Mouse (Mus musculus): Measurements from ENCODE around the gene Bhlhe41. TPM values are rescaled to one million over a fixed set of nuclear protein-coding genes. Genes with fewer than 3 reads are reported as not detected.

The Bhlhe41 gene
- polyA plus RNA-seq, 1 experiment from 2014 or later: 2.7 TPM

DNA sequence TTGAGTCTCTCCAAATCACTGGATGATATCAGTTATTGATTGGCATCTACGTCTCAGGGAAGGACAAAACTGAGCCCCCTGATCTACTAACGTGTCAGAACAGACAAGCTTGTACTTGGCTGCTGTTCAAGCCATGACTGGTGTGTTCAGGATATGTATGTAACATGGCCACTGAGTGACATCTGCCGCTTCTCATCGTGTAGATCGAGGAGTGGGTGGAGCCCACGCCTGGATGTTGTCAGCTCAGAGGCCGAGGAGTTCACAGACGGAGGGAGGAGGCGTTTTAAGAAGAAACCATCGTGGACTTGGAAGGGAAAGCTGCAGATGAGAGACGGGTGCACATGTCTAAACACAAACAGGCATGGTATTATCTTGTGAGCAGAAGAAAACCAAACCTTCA is 26.6 kb upstream of the Bhlhe41 start:
- H3K4me2 ChIP-seq (replicated peaks): no peak overlapping the region
- 83% methylated on average over 11 of the region's 11 CpGs for WGBS
- no peak overlapping the region for H3K9ac ChIP-seq
- H3K4me1 ChIP-seq: peaks cover 9% of the 10 kb centered on the region
- H3K4me3 ChIP-seq: no peak overlapping the region
- H3K27ac ChIP-seq: no peak overlapping the region
- H3K9me3 ChIP-seq: no peaks in the 10 kb centered on the region
- H3K27me3 ChIP-seq: no peaks in the 10 kb centered on the region
- no peaks in the 10 kb centered on the region for H3K36me3 ChIP-seq
- no peak for ATAC-seq (ENCODE audit: low FRiP score, low read depth)

DNA sequence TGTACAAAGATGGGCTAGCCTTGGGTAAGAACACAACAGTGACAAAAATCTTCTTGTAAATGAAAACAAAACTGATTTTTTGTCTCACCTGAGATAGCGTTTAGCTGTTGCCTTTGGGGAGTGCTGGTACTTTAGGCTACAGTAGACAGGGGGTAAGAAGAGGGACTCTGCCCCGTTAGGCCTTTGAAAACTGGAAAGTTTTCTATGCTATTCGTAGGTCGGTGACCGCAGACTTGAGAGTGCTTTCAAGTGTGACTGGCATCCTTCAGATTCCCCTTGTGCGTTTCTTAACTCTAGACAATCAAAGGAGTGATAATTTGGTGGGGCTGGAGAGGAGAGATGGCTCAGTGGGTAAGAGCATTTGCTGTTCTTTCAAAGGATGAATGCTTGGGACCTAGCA is 22.4 kb upstream of the Bhlhe41 start:
- Histone ChIP-seq H3K36me3 (no peaks in the 10 kb centered on the region), H3K27me3 (no peaks in the 10 kb centered on the region), H3K27ac (no peak overlapping the region), H3K4me2 (replicated peaks) (no peak overlapping the region), H3K9me3 (no peaks in the 10 kb centered on the region), H3K4me1 (no peaks in the 10 kb centered on the region), H3K4me3 (no peak overlapping the region), H3K9ac (no peak overlapping the region)
- ATAC-seq (ENCODE audit: low FRiP score, low read depth): no peak
- WGBS: 84% methylated on average over 6 of the region's 6 CpGs

DNA sequence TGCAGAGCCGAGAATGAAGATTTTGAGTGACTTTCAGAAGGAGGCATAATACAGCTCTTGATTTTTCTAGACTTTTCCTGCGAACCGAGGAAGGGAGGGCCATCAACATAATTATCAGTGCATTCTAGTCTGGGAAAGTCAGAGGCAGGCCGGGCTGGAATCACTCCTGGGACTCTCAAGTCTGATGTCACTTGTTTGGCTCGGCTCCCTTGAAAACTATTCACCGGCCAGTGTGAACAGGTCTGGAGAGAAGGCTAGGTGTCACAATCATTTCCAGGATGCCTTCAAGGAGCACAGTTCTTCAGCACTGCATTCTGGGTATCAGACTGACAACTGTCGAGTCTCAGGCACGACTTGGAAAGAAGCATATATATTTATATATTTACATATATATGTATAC is 20.9 kb upstream of the Bhlhe41 start:
- Histone ChIP-seq H3K9me3 (no peaks in the 10 kb centered on the region), H3K4me1 (no peaks in the 10 kb centered on the region), H3K27ac (no peak overlapping the region), H3K36me3 (no peaks in the 10 kb centered on the region), H3K9ac (no peak overlapping the region), H3K4me2 (replicated peaks) (no peak overlapping the region), H3K4me3 (no peak overlapping the region), H3K27me3 (no peaks in the 10 kb centered on the region)
- no peak for ATAC-seq (ENCODE audit: low FRiP score, low read depth)
- WGBS: 70% methylated on average over 8 of the region's 8 CpGs

GRCm38 (mm10) chr6:145885069-145885468 is 19.7 kb upstream of the Bhlhe41 start:
- no peak overlapping the region for H3K9ac ChIP-seq
- no peak for ATAC-seq (ENCODE audit: low FRiP score, low read depth)

GRCm38 (mm10) chr6:145883668-145884067 is 18.3 kb upstream of the Bhlhe41 start:
- 80% methylated on average over 4 of the region's 4 CpGs for WGBS
- Histone ChIP-seq H3K27ac (no peak overlapping the region), H3K4me2 (replicated peaks) (no peak overlapping the region), H3K4me1 (no peaks in the 10 kb centered on the region), H3K36me3 (no peaks in the 10 kb centered on the region), H3K9me3 (peaks cover 6% of the 10 kb centered on the region; the same call in 1 of the 2 replicates), H3K4me3 (no peak overlapping the region), H3K9ac (no peak overlapping the region), H3K27me3 (no peaks in the 10 kb centered on the region)
- no peak for ATAC-seq (ENCODE audit: low FRiP score, low read depth)

More at GRCm38 (mm10) chr6:145885069-145885468, 19.7 kb upstream of the Bhlhe41 start:
- H3K27me3 ChIP-seq: no peaks in the 10 kb centered on the region
- H3K4me2 ChIP-seq (replicated peaks): no peak overlapping the region
- H3K9me3 ChIP-seq: no peaks in the 10 kb centered on the region
- H3K4me1 ChIP-seq: no peaks in the 10 kb centered on the region
- WGBS: 85% methylated on average over 4 of the region's 4 CpGs
- H3K36me3 ChIP-seq: no peaks in the 10 kb centered on the region
- H3K27ac ChIP-seq: no peak overlapping the region
- no peak overlapping the region for H3K4me3 ChIP-seq

DNA sequence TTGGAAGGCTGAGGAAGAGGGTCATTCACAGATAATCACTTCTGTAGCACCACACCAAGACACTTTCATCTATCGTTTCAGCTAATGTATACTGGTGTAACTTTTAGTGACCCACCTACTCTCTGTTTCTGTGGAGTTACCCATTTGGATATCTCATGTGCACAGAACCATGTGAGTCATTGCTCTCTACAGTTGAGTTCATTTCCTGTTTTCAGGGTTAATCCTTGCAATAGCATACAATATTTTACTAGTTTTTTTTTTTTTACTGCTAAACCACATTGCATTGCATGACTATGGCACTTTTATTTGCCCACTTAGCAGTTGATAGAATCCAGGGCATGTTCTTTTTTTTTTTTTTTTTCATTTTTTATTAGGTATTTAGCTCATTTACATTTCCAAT is 17.7 kb upstream of the Bhlhe41 start:
- no peak for ATAC-seq (ENCODE audit: low FRiP score, low read depth)
- no peaks in the 10 kb centered on the region for H3K27me3 ChIP-seq

GRCm38 (mm10) chr6:145880609-145881008 is 15.3 kb upstream of the Bhlhe41 start:
- no peak overlapping the region for H3K9ac ChIP-seq
- H3K4me1 ChIP-seq: no peaks in the 10 kb centered on the region
- no peak overlapping the region for H3K27ac ChIP-seq
- H3K36me3 ChIP-seq: no peaks in the 10 kb centered on the region
- H3K4me2 ChIP-seq (replicated peaks): no peak overlapping the region
- 84% methylated on average over 5 of the region's 5 CpGs for WGBS
- H3K4me3 ChIP-seq: no peak overlapping the region
- no peaks in the 10 kb centered on the region for H3K27me3 ChIP-seq
- ATAC-seq (ENCODE audit: low FRiP score, low read depth): no peak
- peaks cover 6% of the 10 kb centered on the region; the same call in 1 of the 2 replicates for H3K9me3 ChIP-seq

More for the DNA sequence above, 17.7 kb upstream of the Bhlhe41 start:
- H3K36me3 ChIP-seq: no peaks in the 10 kb centered on the region
- H3K9me3 ChIP-seq: peaks cover 6% of the 10 kb centered on the region; the same call in 1 of the 2 replicates
- H3K27ac ChIP-seq: no peak overlapping the region
- no peaks in the 10 kb centered on the region for H3K4me1 ChIP-seq
- no peak overlapping the region for H3K4me3 ChIP-seq
- H3K4me2 ChIP-seq (replicated peaks): no peak overlapping the region
- H3K9ac ChIP-seq: no peak overlapping the region
- 65% methylated on average over 1 of the region's 1 CpGs for WGBS

DNA sequence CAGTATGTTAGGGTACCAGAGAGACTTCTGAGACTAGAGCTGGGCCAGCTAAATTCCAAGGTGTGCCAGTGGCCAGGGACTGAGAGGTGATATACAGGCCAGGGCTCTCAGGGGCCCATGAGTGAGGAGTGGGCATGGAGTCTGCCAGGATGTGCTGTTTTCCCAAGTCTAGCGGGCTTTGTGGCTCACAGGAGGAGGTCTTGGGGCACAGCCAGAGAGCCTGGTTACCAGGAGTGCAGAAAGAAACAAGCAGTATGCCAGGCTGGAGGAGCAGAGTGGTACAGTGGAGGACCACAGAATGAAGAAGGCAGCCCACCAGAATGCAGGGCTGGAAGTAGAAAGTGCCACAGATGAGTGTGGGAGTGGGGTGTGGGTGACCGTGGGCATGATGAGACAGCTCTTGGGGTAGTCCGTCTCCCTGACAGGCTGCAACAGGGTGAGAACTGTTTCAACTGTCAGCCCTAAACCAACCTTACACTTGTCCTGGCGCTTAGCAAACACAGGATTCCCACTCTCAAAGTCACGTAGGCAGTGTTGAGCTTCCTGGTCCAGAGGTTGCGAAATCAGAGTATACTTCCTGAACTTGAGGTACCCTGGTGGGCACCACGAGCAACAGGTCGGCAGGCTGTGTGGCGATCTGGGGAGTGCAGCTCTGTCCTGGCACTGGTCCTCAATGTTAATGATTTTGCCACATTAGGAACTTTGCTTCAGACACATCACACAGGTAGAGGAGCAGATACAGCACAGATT is 11.8 kb upstream of the Bhlhe41 start:
- no peak overlapping the region for H3K9ac ChIP-seq
- WGBS: 82% methylated on average over 9 of the region's 9 CpGs
- no peak overlapping the region for H3K4me3 ChIP-seq
- ATAC-seq (ENCODE audit: low FRiP score, low read depth): no peak
- H3K27ac ChIP-seq: no peak overlapping the region
- H3K36me3 ChIP-seq: no peaks in the 10 kb centered on the region
- peaks cover 6% of the 10 kb centered on the region; the same call in 1 of the 2 replicates for H3K9me3 ChIP-seq
- H3K4me1 ChIP-seq: no peaks in the 10 kb centered on the region
- no peaks in the 10 kb centered on the region for H3K27me3 ChIP-seq
- no peak overlapping the region for H3K4me2 ChIP-seq (replicated peaks)

DNA sequence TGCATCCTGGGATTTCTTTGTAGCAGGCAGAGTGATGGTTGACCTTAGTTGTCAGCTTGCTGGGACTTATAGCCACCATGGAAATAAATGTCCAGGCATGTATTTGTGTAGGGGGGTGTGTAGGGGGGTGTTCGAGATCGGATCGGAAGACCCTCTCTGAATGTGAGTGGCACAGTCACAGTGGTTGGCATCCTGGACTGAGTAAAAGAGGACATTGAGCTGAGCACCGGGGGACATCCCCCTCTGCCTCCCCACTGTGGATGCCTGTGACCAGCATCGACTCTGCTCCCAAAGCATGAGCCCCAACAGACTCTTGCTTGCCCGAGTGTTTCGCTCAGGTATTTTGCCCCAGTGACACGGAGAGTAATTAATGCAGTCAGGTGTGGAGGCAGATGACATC is 8.0 kb upstream of the Bhlhe41 start:
- 83% methylated on average over 8 of the region's 8 CpGs for WGBS
- no peak overlapping the region for H3K9ac ChIP-seq
- H3K27ac ChIP-seq: no peak overlapping the region
- H3K9me3 ChIP-seq: no peaks in the 10 kb centered on the region
- no peak overlapping the region for H3K4me2 ChIP-seq (replicated peaks)
- no peaks in the 10 kb centered on the region for H3K4me1 ChIP-seq
- ATAC-seq (ENCODE audit: low FRiP score, low read depth): no peak
- H3K4me3 ChIP-seq: no peak overlapping the region
- no peaks in the 10 kb centered on the region for H3K36me3 ChIP-seq
- H3K27me3 ChIP-seq: peaks cover 4% of the 10 kb centered on the region; the same call in 1 of the 2 replicates

DNA sequence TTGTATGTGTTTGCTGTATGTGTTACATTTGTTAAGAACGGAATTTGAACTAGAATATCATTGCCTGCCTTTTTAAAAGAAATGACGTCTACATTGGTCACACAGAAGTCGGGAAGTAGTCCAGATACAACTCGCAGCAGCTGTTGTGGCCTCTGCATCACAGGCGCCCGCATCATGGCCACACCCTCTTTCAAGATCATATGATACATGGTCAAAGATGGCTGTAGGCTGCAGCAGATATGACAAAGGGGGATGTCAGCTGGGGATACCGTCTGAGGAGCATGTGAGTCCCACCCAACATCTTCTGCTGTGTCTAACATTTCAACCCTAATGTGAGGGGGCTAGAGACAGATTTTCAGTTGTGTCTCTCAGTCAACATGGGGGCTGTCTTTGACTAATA is 6.7 kb upstream of the Bhlhe41 start:
- H3K4me2 ChIP-seq (replicated peaks): no peak overlapping the region
- H3K36me3 ChIP-seq: no peaks in the 10 kb centered on the region
- no peak for ATAC-seq (ENCODE audit: low FRiP score, low read depth)
- peaks cover 3% of the 10 kb centered on the region; the same call in 1 of the 2 replicates for H3K4me1 ChIP-seq
- peaks cover 9% of the 10 kb centered on the region; the same call in 1 of the 2 replicates for H3K27me3 ChIP-seq
- 91% methylated on average over 7 of the region's 7 CpGs for WGBS
- no peak overlapping the region for H3K9ac ChIP-seq
- H3K9me3 ChIP-seq: no peaks in the 10 kb centered on the region
- no peak overlapping the region for H3K4me3 ChIP-seq
- H3K27ac ChIP-seq: no peak overlapping the region

- WGBS: 69% methylated on average over 4 of the region's 4 CpGs
- Histone ChIP-seq H3K4me3 (no peak overlapping the region), H3K9me3 (no peaks in the 10 kb centered on the region), H3K4me1 (peaks cover 7% of the 10 kb centered on the region; the same call in 1 of the 2 replicates), H3K4me2 (replicated peaks) (no peak overlapping the region), H3K36me3 (no peaks in the 10 kb centered on the region), H3K9ac (no peak overlapping the region), H3K27ac (peak overlapping the region; percentile 58; the same call in 1 of the 2 replicates), H3K27me3 (peaks cover 9% of the 10 kb centered on the region; the same call in 1 of the 2 replicates)
- ATAC-seq (ENCODE audit: low FRiP score, low read depth): no peak
These were observed 5.6 kb upstream of the Bhlhe41 start for GRCm38 (mm10) chr6:145870991-145871390.

DNA sequence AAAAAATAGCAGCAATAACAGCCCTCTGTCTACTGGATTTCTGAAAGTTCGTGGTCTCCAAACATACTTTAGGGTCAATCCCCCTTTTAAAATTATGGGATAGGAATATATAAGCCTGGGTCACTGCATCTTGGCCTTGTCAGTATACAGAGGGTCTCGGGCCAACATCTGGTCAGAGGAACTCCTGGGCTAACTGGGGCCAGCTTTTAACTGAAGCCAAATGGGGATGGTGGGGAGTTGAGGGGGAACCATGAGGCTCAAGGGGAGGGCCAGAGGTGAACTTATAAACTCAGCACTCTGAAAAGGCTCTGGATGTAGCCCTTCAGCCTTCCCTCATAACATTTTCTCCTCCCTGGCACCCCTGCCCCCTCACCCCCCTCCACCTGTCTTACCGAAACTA is 1.8 kb upstream of the Bhlhe41 start:
- 43% methylated on average over 3 of the region's 3 CpGs for WGBS
- Histone ChIP-seq H3K9ac (no peak overlapping the region), H3K27ac (no peak overlapping the region), H3K4me1 (peaks cover 34% of the 10 kb centered on the region), H3K9me3 (no peaks in the 10 kb centered on the region), H3K36me3 (no peaks in the 10 kb centered on the region), H3K4me3 (peak overlapping the region; percentile 69; the same call in 1 of the 2 replicates), H3K27me3 (peaks cover 43% of the 10 kb centered on the region), H3K4me2 (replicated peaks) (peak overlapping the region; percentile 100)
- no peak for ATAC-seq (ENCODE audit: low FRiP score, low read depth)
